Mouse (Mus musculus) liver, adult 2 months (tissue): ENCODE measurements around the gene Mrpl1.

Source experiments
- CTCF ChIP-seq: fragments of 200-500 bp; IDR thresholded peaks from 2 replicates; pipeline ENCODE4 v1.5.1; 2011; ENCODE audit warnings: low read depth, low read length, control low read depth
- POLR2A ChIP-seq: fragments of 200-500 bp; IDR thresholded peaks from 2 replicates; pipeline ENCODE4 v1.6.1; 2011; ENCODE audit warnings: low read length, control low read depth; ENCODE audit not compliant: insufficient read depth; ENCODE audit errors: extremely low read depth

- TF ChIP-seq CTCF, result no peak
- TF ChIP-seq POLR2A, result no peak
Measured at GRCm38 (mm10) chr5:96200269-96200668, 9.0 kb upstream of the Mrpl1 start.
